Mouse (Mus musculus): ENCODE measurements at regions not wholly inside any gene's neighbourhood (a gene's known extent, or its start where the extent isn't known, plus 50 kb on each side); places are given as distances from the start of the nearest gene placed in this dataset.

- TF ChIP-seq CTCF (IDR thresholded peaks at IDR 0.05; ENCODE audit: low read depth) = no peak
- TF ChIP-seq EP300 (IDR thresholded peaks at IDR 0.05; ENCODE audit: low read depth) = no peak
Measured at GRCm38 (mm10) chr9:82484341-82484740, 345.0 kb upstream of the Irak1bp1 start.

All from liver, postnatal 0 days (tissue).